Mouse (Mus musculus) limb, embryonic 13.5 days (tissue): ENCODE results near the gene Cd2bp2. TPM values are rescaled to one million over a fixed set of nuclear protein-coding genes. Genes with fewer than 3 reads are reported as not detected.

Experiments
- ATAC-seq: fragments of 200-750 bp; cut with Nextera tagmentation; 2 replicates; pipeline ENCODE4 v1.8.0; 2017; ENCODE audit warnings: low read depth, moderate number of reproducible peaks, moderate TSS enrichment; ENCODE audit not compliant: low FRiP score
- H3K27ac ChIP-seq: fragments of 300-500 bp; sonication (generic); 2 replicates; pipeline ENCODE4 v1.5.1; 2015; ENCODE audit warnings: inconsistent platforms, mild to moderate bottlenecking, moderate library complexity
- H3K27me3 ChIP-seq: fragments of 300-500 bp; sonication (generic); 2 replicates; pipeline ENCODE4 v1.6.1; 2015; ENCODE audit warnings: mild to moderate bottlenecking, inconsistent platforms
- H3K36me3 ChIP-seq: fragments of 300-500 bp; sonication (generic); 2 replicates; pipeline ENCODE4 v1.6.1; 2015; ENCODE audit warnings: inconsistent platforms, mild to moderate bottlenecking, moderate library complexity
- H3K4me1 ChIP-seq: fragments of 300-500 bp; sonication (generic); 2 replicates; pipeline ENCODE4 v1.6.1; 2015; ENCODE audit warnings: inconsistent platforms
- H3K4me2 ChIP-seq: fragments of 300-500 bp; sonication (generic); replicated peaks from 2 replicates; pipeline ENCODE4 v1.6.1; 2015; ENCODE audit warnings: inconsistent platforms, mild to moderate bottlenecking, moderate library complexity
- H3K4me3 ChIP-seq: fragments of 300-500 bp; sonication (generic); 2 replicates; pipeline ENCODE4 v1.5.1; 2015; ENCODE audit warnings: moderate library complexity, mild to moderate bottlenecking, inconsistent platforms
- H3K9ac ChIP-seq: fragments of 300-500 bp; sonication (generic); 2 replicates; pipeline ENCODE4 v1.6.1; 2015; ENCODE audit warnings: mild to moderate bottlenecking, inconsistent platforms
- H3K9me3 ChIP-seq: fragments of 300-500 bp; sonication (generic); 2 replicates; pipeline ENCODE4 v1.6.1; 2016; ENCODE audit warnings: inconsistent platforms
- WGBS: fragments of 180-500 bp; shearing (Covaris S2); methylation state at CpG from one replicate; pipeline ENCODE4 v1.1.7; 2015; 5-methylcytosine and 5-hydroxymethylcytosine counted together
- polyA plus RNA-seq: library from polyadenylated mRNA; unstranded; fragments of >200 nt; fragmentation: Nextera tagmentation; extraction: Ambion mirVana; gene quantifications from 2 replicates; pipeline ENCODE4 v1.2.1, GENCODE M21; 2015

Gene Cd2bp2
- polyA plus RNA-seq, 1 experiment from 2014 or later, result 72.4 TPM

GRCm38 (mm10) chr7:127214981-127215871, 19.4 kb upstream of the Cd2bp2 start:
- WGBS, result 23% methylated on average over 33 of the region's 33 CpGs
- peak overlapping the region; percentile 42 for H3K4me3 ChIP-seq
- peaks cover 9% of the 10 kb centered on the region; the same call in 1 of the 2 replicates for H3K27me3 ChIP-seq
- peak overlapping the region; percentile 67 for H3K9ac ChIP-seq
- H3K9me3 ChIP-seq, result no peaks in the 10 kb centered on the region
- no peaks in the 10 kb centered on the region for H3K36me3 ChIP-seq
- peak overlapping the region; percentile 28; the same call in 1 of the 2 replicates for H3K27ac ChIP-seq
- H3K4me2 ChIP-seq, result peak overlapping the region; percentile 70
- ATAC-seq, result no peak
- H3K4me1 ChIP-seq, result peaks cover 19% of the 10 kb centered on the region

DNA sequence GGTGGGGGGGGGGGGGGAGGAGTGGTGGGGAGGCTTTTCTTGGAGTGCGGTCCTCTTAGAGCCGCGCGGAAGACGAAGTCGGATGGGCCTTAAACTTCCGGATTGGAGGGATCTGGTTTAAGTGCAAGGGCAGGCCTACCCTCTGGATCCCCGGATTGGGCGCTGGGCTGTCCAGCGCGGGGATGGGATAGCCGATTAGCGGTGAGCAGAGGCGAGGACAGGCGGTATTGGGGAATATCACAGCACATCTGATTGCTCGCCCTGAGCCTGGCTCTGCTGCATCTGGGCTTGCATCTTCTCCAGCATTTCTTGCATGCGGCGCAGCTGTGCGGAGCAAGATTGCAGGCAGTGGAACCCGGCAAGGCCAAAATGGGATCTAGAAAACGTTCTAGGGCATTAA, 18.7 kb upstream of the Cd2bp2 start:
- H3K27ac ChIP-seq, result peak overlapping the region; percentile 28; the same call in 1 of the 2 replicates

GRCm38 (mm10) chr7:127213930-127214329, 18.1 kb upstream of the Cd2bp2 start:
- H3K4me3 ChIP-seq, result peak overlapping the region; percentile 42
- ATAC-seq, result no peak
- H3K9ac ChIP-seq, result peak overlapping the region; percentile 67

More for the DNA sequence above, 18.7 kb upstream of the Cd2bp2 start:
- peak overlapping the region; percentile 67 for H3K9ac ChIP-seq
- WGBS, result 24% methylated on average over 21 of the region's 21 CpGs
- ATAC-seq, result no peak
- peaks cover 21% of the 10 kb centered on the region for H3K4me1 ChIP-seq
- no peaks in the 10 kb centered on the region for H3K9me3 ChIP-seq
- peaks cover 9% of the 10 kb centered on the region; the same call in 1 of the 2 replicates for H3K27me3 ChIP-seq
- peak overlapping the region; percentile 70 for H3K4me2 ChIP-seq
- peak overlapping the region; percentile 42 for H3K4me3 ChIP-seq
- no peaks in the 10 kb centered on the region for H3K36me3 ChIP-seq

DNA sequence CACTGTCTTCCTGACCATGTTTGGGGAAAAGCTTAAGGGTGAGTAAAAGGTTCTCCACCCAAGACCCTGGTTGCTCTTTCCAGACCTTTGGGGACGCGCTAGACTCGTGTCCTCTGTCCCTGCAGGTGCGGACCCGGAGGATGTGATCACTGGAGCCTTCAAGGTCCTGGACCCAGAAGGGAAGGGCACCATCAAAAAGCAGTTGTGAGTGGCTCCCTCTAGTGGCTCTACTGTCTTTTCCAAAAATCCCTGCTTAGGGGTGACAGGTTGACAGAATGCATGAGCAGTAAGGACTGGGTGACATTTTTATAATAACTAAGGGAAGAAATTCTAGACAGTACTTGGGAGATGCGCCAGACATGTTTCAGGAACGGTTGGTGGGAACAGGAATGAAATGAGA, 17.6 kb upstream of the Cd2bp2 start:
- Histone ChIP-seq H3K4me3 (peak overlapping the region; percentile 42), H3K27ac (0 out of 2 replicates have a peak overlapping the region, but pooled peaks have one; percentile 39), H3K36me3 (no peaks in the 10 kb centered on the region), H3K4me2 (peak overlapping the region; percentile 70), H3K27me3 (peaks cover 9% of the 10 kb centered on the region; the same call in 1 of the 2 replicates), H3K4me1 (peaks cover 25% of the 10 kb centered on the region), H3K9ac (no peak overlapping the region), H3K9me3 (no peaks in the 10 kb centered on the region)
- WGBS, result 32% methylated on average over 7 of the region's 7 CpGs
- ATAC-seq, result no peak

More at GRCm38 (mm10) chr7:127213930-127214329, 18.1 kb upstream of the Cd2bp2 start:
- Histone ChIP-seq H3K4me2 (peak overlapping the region; percentile 70), H3K9me3 (no peaks in the 10 kb centered on the region), H3K4me1 (peaks cover 25% of the 10 kb centered on the region), H3K36me3 (no peaks in the 10 kb centered on the region), H3K27ac (peak overlapping the region; percentile 39), H3K27me3 (peaks cover 9% of the 10 kb centered on the region; the same call in 1 of the 2 replicates)
- 44% methylated on average over 12 of the region's 12 CpGs for WGBS

GRCm38 (mm10) chr7:127212432-127213250, 16.8 kb upstream of the Cd2bp2 start:
- no peak for ATAC-seq
- H3K27ac ChIP-seq, result no peak overlapping the region

GRCm38 (mm10) chr7:127211014-127211745, 15.3 kb upstream of the Cd2bp2 start:
- 64% methylated on average over 5 of the region's 5 CpGs for WGBS
- Histone ChIP-seq H3K4me2 (no peak overlapping the region), H3K9ac (no peak overlapping the region), H3K4me3 (no peak overlapping the region), H3K27me3 (peaks cover 9% of the 10 kb centered on the region; the same call in 1 of the 2 replicates), H3K36me3 (no peaks in the 10 kb centered on the region), H3K4me1 (peaks cover 36% of the 10 kb centered on the region), H3K27ac (no peak overlapping the region), H3K9me3 (no peaks in the 10 kb centered on the region)
- ATAC-seq, result no peak

More at GRCm38 (mm10) chr7:127212432-127213250, 16.8 kb upstream of the Cd2bp2 start:
- WGBS, result 82% methylated on average over 12 of the region's 12 CpGs
- Histone ChIP-seq H3K9me3 (no peaks in the 10 kb centered on the region), H3K4me2 (no peak overlapping the region), H3K4me1 (peaks cover 25% of the 10 kb centered on the region), H3K36me3 (no peaks in the 10 kb centered on the region), H3K4me3 (peak overlapping the region; percentile 42), H3K27me3 (peaks cover 9% of the 10 kb centered on the region; the same call in 1 of the 2 replicates), H3K9ac (no peak overlapping the region)

DNA sequence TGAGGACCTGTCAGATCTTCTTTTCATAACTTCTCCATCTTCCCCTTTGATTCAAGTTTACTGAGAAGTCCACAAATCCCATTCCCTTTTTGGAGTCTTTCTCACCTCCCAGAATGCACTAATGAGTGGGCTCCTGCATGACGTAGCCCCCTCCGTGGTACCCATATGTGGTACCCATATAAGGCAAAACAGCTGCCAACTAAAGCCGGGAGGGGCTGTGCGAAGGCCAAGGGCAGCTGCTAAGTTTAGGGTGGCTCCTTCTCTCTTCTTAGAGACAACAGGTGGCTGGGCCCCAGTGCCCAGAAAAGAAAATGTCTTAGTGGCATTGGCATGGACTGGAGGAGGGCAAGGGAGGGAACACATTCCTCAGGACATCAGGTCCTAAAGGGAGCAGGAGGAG, 14.4 kb upstream of the Cd2bp2 start:
- Histone ChIP-seq H3K9me3 (no peaks in the 10 kb centered on the region), H3K27me3 (peaks cover 9% of the 10 kb centered on the region; the same call in 1 of the 2 replicates), H3K27ac (no peak overlapping the region), H3K4me2 (no peak overlapping the region), H3K4me1 (peaks cover 39% of the 10 kb centered on the region), H3K9ac (no peak overlapping the region), H3K36me3 (peaks cover 2% of the 10 kb centered on the region), H3K4me3 (no peak overlapping the region)
- no peak for ATAC-seq
- WGBS, result 89% methylated on average over 4 of the region's 4 CpGs

GRCm38 (mm10) chr7:127209851-127210250, 14.0 kb upstream of the Cd2bp2 start:
- Histone ChIP-seq H3K4me3 (peak overlapping the region; percentile 91; the same call in 1 of the 2 replicates), H3K4me1 (peaks cover 40% of the 10 kb centered on the region), H3K27ac (peak overlapping the region; percentile 83; the same call in 1 of the 2 replicates), H3K36me3 (peaks cover 7% of the 10 kb centered on the region), H3K9me3 (no peaks in the 10 kb centered on the region), H3K27me3 (peaks cover 9% of the 10 kb centered on the region; the same call in 1 of the 2 replicates), H3K4me2 (peak overlapping the region; percentile 74), H3K9ac (no peak overlapping the region)
- WGBS, result 78% methylated on average over 5 of the region's 5 CpGs
- no peak for ATAC-seq

DNA sequence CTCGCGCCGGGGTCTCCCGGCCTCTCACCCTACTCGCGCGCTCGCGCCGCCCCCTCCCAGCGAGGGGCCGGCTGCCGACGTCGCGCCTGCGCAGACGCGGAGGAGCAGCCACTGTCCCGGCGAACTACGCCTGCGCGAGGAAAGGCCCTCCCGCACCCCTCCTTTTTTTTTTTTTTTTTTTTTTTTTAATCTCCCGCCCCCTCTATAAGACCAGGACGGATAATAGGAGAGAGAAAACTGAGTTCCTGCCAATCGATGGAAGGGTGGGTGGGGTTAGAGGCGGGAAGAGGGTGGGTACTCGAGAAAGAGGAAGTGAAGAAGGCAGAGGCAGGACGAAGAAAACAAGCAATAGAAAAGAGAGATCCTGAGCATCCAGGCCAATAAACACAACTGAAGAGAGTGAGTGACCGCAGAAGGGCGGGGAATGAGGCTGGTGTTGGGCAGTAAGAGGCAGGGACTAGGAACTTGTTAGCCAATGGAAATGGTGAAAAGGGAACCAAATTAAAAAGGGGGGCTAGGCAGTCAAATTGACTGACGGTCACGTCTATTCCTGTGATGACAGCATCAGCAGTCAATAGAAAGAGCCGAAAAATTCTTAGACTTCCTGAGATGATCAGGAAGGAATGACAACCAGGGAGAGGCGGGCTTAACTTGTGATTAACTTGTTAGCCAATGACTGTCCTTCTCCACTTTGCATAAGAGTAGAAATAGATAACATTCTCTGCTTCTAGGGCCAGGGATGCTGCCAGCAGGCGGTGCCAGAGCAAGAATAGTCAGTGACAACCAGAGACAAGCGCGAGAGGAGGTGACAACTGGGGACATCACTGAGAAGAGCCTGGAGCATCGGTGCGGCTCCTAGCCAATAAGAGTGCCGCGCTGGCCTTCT, 12.9 kb upstream of the Cd2bp2 start, which contains the start of gene Mylpf:
Gene Mylpf, plus strand, starts transcription at position 338 of the 886 bp plus-strand sequence.
- Histone ChIP-seq H3K27me3 (0 out of 2 replicates have a peak, but pooled peaks cover 6% of the 10 kb centered on the region), H3K27ac (peak within 1 kb of the TSS; percentile 84), H3K36me3 (peaks cover 13% of the 10 kb centered on the region), H3K9me3 (no peaks in the 10 kb centered on the region), H3K4me2 (peak within 1 kb of the TSS; percentile 98), H3K4me3 (peak within 1 kb of the TSS; percentile 91), H3K9ac (peak within 1 kb of the TSS; percentile 97), H3K4me1 (peaks cover 29% of the 10 kb centered on the region)
- WGBS, result under 1% methylated on average over 44 of the region's 44 CpGs
- ATAC-seq, result peak; percentile 94

DNA sequence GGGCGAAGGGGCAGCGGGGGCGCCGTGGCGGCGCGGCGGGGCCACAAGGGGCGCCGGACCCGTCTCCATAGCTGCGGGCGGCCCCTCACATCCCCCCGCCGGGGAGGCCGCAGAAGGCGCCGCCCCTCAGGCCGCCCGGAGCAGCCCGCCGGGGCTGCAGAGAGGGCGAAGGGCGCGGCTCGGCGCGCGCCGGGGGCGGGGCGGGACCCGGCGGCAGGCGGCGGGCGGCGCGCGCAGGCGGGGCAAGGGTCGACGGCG, 12.4 kb upstream of the Cd2bp2 start, which contains the start of gene Tbc1d10b:
Gene Tbc1d10b, minus strand, starts transcription at position 174 of the 258 bp plus-strand sequence.
- Histone ChIP-seq H3K36me3 (peaks cover 18% of the 10 kb centered on the region), H3K4me2 (peak within 1 kb of the TSS; percentile 98), H3K9me3 (no peaks in the 10 kb centered on the region), H3K9ac (peak within 1 kb of the TSS; percentile 97), H3K4me1 (peaks cover 28% of the 10 kb centered on the region), H3K27ac (peak within 1 kb of the TSS; percentile 84), H3K4me3 (peak within 1 kb of the TSS; percentile 91), H3K27me3 (no peaks in the 10 kb centered on the region)
- ATAC-seq, result peak; percentile 14
- WGBS, result under 1% methylated on average over 30 of the region's 44 CpGs
